Mouse (Mus musculus): Measurements from ENCODE around the gene Rngtt. TPM values are rescaled to one million over a fixed set of nuclear protein-coding genes. Genes with fewer than 3 reads are reported as not detected.
"Not testable (repeated sequence)": the region's sequence is repeated elsewhere in the genome, so short reads cannot be mapped to it uniquely, and the experiment has no call there.

Rngtt gene
- total and polyA plus RNA-seq, 2 experiments from 2014 or later: 8.9 to 10.0 TPM

- Histone ChIP-seq H3K36me3 (replicated peaks; ENCODE audit: control insufficient read depth, insufficient read depth, low read length) (no peaks in the 10 kb centered on the region), H3K9ac (replicated peaks; ENCODE audit: low read depth, low read length) (no peak overlapping the region)
Observed at GRCm38 (mm10) chr4:33289106-33289650, 20.9 kb upstream of the Rngtt start.

DNA sequence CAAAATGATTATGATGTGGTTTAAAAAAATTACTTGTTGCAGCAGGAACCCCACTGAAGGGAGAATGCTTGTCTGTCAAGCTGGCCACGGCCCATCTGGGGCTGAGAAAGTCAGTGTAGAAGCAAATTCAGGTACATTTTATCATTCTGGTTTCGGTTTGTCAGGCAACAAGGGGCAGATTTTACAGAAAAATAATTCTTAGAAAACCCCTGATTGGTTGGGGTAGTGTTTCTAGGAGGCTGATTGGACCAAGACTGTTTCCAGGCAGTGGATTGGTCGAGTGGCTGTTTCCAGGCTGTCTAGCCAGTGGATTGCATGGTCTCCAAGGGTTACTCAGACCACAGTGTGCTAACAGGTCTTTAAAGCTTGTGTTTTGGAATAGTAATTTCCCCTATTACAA is 20.1 kb upstream of the Rngtt start, which contains the start of gene Pnrc1:
Gene Pnrc1, minus strand, starts transcription at position 162 of the 400 bp plus-strand sequence.
- ATAC-seq (ENCODE audit: insufficient read depth, low read depth) (peak; percentile 70), DNase-seq (ENCODE audit: low spot score) (peak; percentile 51)
- H3K4me2 ChIP-seq (ENCODE audit: low read depth, low read length): peak within 1 kb of the TSS; percentile 39
- no peaks in the 10 kb centered on the region for H3K4me1 ChIP-seq (ENCODE audit: control insufficient read depth, insufficient read depth)
- no peaks in the 10 kb centered on the region for H3K9me3 ChIP-seq (replicated peaks; ENCODE audit: control insufficient read depth, low read length)
- no peak within 1 kb of the TSS for H3K27ac ChIP-seq (ENCODE audit: low read depth)
- 0 out of 2 replicates have a peak within 1 kb of the TSS, but pooled peaks have one; percentile 17 for H3K9ac ChIP-seq (replicated peaks; ENCODE audit: low read depth, low read length)
- WGBS: 53% methylated on average over 3 of the region's 3 CpGs
- no peaks in the 10 kb centered on the region for H3K27me3 ChIP-seq (ENCODE audit: control insufficient read depth, insufficient read depth, low read length)
- H3K36me3 ChIP-seq (replicated peaks; ENCODE audit: control insufficient read depth, insufficient read depth, low read length): no peaks in the 10 kb centered on the region
- TF ChIP-seq EP300 (IDR thresholded peaks at IDR 0.05; ENCODE audit: low read depth) (no peak), CTCF (IDR thresholded peaks at IDR 0.05; ENCODE audit: low read depth) (no peak)
- peak within 1 kb of the TSS; percentile 28 for H3K4me3 ChIP-seq (ENCODE audit: low read depth, low read length)

More at GRCm38 (mm10) chr4:33289106-33289650, 20.9 kb upstream of the Rngtt start:
- Histone ChIP-seq H3K4me1 (ENCODE audit: control insufficient read depth, insufficient read depth) (no peaks in the 10 kb centered on the region), H3K9me3 (replicated peaks; ENCODE audit: control insufficient read depth, low read length) (no peaks in the 10 kb centered on the region), H3K4me2 (ENCODE audit: low read depth, low read length) (0 out of 2 replicates have a peak overlapping the region, but pooled peaks have one; percentile 39), H3K27ac (ENCODE audit: low read depth) (no peak overlapping the region), H3K4me3 (ENCODE audit: low read depth, low read length) (peak overlapping the region; percentile 28; the same call in 1 of the 2 replicates), H3K27me3 (ENCODE audit: control insufficient read depth, insufficient read depth, low read length) (no peaks in the 10 kb centered on the region)
- WGBS: 69% methylated on average over 12 of the region's 12 CpGs
- TF ChIP-seq EP300 (IDR thresholded peaks at IDR 0.05; ENCODE audit: low read depth) (no peak), CTCF (IDR thresholded peaks at IDR 0.05; ENCODE audit: low read depth) (no peak)
- no peak for ATAC-seq (ENCODE audit: insufficient read depth, low read depth)
- DNase-seq (ENCODE audit: low spot score): no peak

DNA sequence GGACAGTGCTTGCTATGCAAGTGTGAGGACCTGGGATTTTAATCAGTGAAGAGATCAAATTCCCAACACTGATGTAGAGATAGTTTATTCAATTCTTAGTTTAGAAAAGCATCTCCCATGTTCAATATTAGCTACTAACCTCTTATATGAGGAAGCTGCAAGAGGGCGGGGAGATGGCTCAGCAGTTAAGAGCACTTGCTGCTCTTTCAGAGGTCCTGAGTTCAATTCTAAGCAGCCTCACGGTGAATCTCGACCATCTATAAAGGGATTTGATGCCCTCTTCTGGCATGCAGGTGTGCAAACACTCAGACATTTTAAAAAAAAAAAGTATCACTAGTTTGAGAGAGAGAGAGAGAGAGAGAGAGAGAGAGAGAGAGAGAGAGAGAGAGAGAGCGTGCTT is 19.2 kb upstream of the Rngtt start:
- Histone ChIP-seq H3K4me3 (ENCODE audit: low read depth, low read length) (no peak overlapping the region), H3K9ac (replicated peaks; ENCODE audit: low read depth, low read length) (no peak overlapping the region), H3K4me1 (ENCODE audit: control insufficient read depth, insufficient read depth) (no peaks in the 10 kb centered on the region), H3K27ac (ENCODE audit: low read depth) (no peak overlapping the region), H3K27me3 (ENCODE audit: control insufficient read depth, insufficient read depth, low read length) (no peaks in the 10 kb centered on the region), H3K36me3 (replicated peaks; ENCODE audit: control insufficient read depth, insufficient read depth, low read length) (no peaks in the 10 kb centered on the region), H3K9me3 (replicated peaks; ENCODE audit: control insufficient read depth, low read length) (no peaks in the 10 kb centered on the region), H3K4me2 (ENCODE audit: low read depth, low read length) (no peak overlapping the region)
- 55% methylated on average over 4 of the region's 4 CpGs for WGBS
- ATAC-seq (ENCODE audit: insufficient read depth, low read depth) (no peak), DNase-seq (ENCODE audit: low spot score) (no peak)
- TF ChIP-seq EP300 (IDR thresholded peaks at IDR 0.05; ENCODE audit: low read depth): no peak
- TF ChIP-seq CTCF (IDR thresholded peaks at IDR 0.05; ENCODE audit: low read depth): peak; percentile 26

- H3K9ac ChIP-seq (replicated peaks; ENCODE audit: low read depth, low read length): no peak overlapping the region
- no peak overlapping the region for H3K27ac ChIP-seq (ENCODE audit: low read depth)
- no peaks in the 10 kb centered on the region for H3K4me1 ChIP-seq (ENCODE audit: control insufficient read depth, insufficient read depth)
- ATAC-seq (ENCODE audit: insufficient read depth, low read depth): no peak; the same call in 1 of the 2 replicates
- H3K9me3 ChIP-seq (replicated peaks; ENCODE audit: control insufficient read depth, low read length): no peaks in the 10 kb centered on the region
- DNase-seq (ENCODE audit: low spot score): peak; percentile 60
- no peaks in the 10 kb centered on the region for H3K27me3 ChIP-seq (ENCODE audit: control insufficient read depth, insufficient read depth, low read length)
- no peaks in the 10 kb centered on the region for H3K36me3 ChIP-seq (replicated peaks; ENCODE audit: control insufficient read depth, insufficient read depth, low read length)
- no peak for TF ChIP-seq EP300 (IDR thresholded peaks at IDR 0.05; ENCODE audit: low read depth)
- TF ChIP-seq CTCF (IDR thresholded peaks at IDR 0.05; ENCODE audit: low read depth): peak; percentile 81
- 0 out of 2 replicates have a peak overlapping the region, but pooled peaks have one; percentile 11 for H3K4me3 ChIP-seq (ENCODE audit: low read depth, low read length)
- 15% methylated on average over 16 of the region's 16 CpGs for WGBS
- H3K4me2 ChIP-seq (ENCODE audit: low read depth, low read length): peak overlapping the region; percentile 41
Observed at GRCm38 (mm10) chr4:33292409-33293370, 17.4 kb upstream of the Rngtt start.

DNA sequence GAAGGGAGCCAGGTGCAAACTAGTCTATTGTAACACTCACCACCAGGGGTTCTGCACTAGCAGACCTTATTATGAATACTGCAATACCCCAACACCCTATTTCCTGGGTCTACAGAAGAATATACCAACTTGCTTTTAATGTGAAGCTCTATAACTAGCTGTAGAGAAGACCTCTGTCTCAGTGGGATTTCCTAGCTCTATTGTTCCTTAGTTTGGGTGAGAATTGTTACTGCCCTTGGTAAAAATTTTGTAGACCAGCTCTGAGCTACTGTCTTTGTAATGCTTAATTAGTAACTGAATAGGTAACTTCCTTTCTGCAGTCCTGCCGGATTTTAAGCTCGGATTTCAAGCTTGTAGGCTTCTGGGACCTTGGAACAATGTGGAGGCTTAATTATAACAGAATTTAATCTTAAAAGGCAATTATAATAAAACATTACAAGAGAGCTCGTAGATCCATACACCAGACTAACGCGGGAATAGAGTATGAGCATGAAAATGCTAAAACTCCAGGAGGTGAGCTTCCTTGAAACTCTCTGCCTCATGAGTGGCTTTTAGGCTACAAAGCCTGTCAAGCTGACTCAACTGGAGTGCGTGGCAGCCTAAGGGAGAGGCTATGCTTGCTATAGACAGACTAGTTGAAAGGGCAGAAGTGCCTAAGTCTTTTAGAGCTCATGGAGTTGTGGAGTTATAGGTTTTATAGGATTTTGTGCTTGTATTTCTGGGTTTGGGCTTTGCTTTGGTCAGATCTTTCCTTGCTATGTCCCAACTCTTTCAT is 9.0 kb upstream of the Rngtt start:
- ATAC-seq (ENCODE audit: insufficient read depth, low read depth): not testable (repeated sequence)
- 75% methylated on average over 6 of the region's 6 CpGs for WGBS

More for the DNA sequence above, 9.0 kb upstream of the Rngtt start:
- H3K27ac ChIP-seq (ENCODE audit: low read depth); H3K36me3 ChIP-seq (replicated peaks; ENCODE audit: control insufficient read depth, insufficient read depth, low read length); H3K4me2 ChIP-seq (ENCODE audit: low read depth, low read length); DNase-seq (ENCODE audit: low spot score); H3K27me3 ChIP-seq (ENCODE audit: control insufficient read depth, insufficient read depth, low read length); H3K9ac ChIP-seq (replicated peaks; ENCODE audit: low read depth, low read length); H3K9me3 ChIP-seq (replicated peaks; ENCODE audit: control insufficient read depth, low read length); H3K4me1 ChIP-seq (ENCODE audit: control insufficient read depth, insufficient read depth); H3K4me3 ChIP-seq (ENCODE audit: low read depth, low read length): not testable (repeated sequence)
